Mouse (Mus musculus): Measurements from ENCODE around the gene P4ha2. TPM values are rescaled to one million over a fixed set of nuclear protein-coding genes. Genes with fewer than 3 reads are reported as not detected.
"Not testable (repeated sequence)": the region's sequence is repeated elsewhere in the genome, so short reads cannot be mapped to it uniquely, and the experiment has no call there.

P4ha2 gene
- polyA plus RNA-seq, 1 experiment from 2014 or later = 47.4 TPM

DNA sequence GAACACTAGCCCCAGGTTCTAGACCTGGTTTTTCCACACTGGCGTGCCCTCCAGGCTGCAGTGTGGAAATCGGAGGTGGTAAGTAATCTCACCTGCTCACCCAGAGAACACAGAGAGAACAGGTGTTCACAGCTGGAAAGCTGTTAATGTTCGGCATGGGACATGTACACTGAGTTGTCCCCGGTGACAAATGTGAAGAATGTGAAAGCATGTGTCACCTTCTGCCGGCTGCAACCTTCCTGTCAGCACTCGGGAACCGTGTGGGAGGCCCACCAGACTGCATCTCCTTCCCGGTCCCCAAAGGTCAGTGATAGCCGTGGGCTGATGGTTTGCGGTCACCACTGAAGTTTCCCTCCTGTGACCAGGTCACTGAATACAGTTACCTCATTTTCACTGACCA lies 32.4 kb downstream of the P4ha2 start:
- no peaks in the 10 kb centered on the region for H3K4me1 ChIP-seq (replicated peaks; ENCODE audit: control insufficient read depth, insufficient read depth, low read length)
- H3K4me2 ChIP-seq (ENCODE audit: low read depth, low read length) = no peak overlapping the region
- H3K27me3 ChIP-seq (ENCODE audit: control insufficient read depth, insufficient read depth, low read depth, low read length) = no peaks in the 10 kb centered on the region
- H3K36me3 ChIP-seq (ENCODE audit: control insufficient read depth, insufficient read depth, low read length) = no peaks in the 10 kb centered on the region
- H3K9me3 ChIP-seq (ENCODE audit: control insufficient read depth, low read length) = no peaks in the 10 kb centered on the region
- no peak overlapping the region for H3K27ac ChIP-seq (ENCODE audit: low read length)
- ATAC-seq (ENCODE audit: low read depth) = no peak
- 52% methylated on average over 10 of the region's 10 CpGs for WGBS
- no peak overlapping the region for H3K9ac ChIP-seq (ENCODE audit: low read length)
- H3K4me3 ChIP-seq (ENCODE audit: low read length) = no peak overlapping the region

DNA sequence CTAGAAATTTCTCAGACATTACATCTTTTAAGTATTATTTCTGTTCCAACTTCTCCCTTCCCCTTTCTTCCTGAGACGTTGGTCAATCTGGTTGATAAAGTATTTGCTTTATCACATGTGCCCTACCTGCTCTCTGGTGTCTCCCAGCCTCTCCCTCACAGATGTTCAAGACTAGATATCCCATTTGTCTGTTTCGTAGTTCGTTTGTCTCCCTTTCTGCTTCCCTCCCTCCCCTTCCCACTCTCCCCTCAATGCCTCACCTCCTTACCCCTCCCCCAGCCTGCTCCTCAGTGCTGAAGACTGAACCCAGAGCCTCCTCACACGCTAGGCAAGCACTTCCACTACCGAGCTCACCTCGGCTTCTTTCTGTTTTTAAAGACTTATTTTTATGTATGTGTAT lies 35.0 kb downstream of the P4ha2 start:
- H3K36me3 ChIP-seq (ENCODE audit: control insufficient read depth, insufficient read depth, low read length) = no peaks in the 10 kb centered on the region
- H3K9ac ChIP-seq (ENCODE audit: low read length) = no peak overlapping the region
- H3K4me2 ChIP-seq (ENCODE audit: low read depth, low read length) = no peak overlapping the region
- H3K4me3 ChIP-seq (ENCODE audit: low read length) = no peak overlapping the region
- no peaks in the 10 kb centered on the region for H3K27me3 ChIP-seq (ENCODE audit: control insufficient read depth, insufficient read depth, low read depth, low read length)
- no peak for ATAC-seq (ENCODE audit: low read depth)
- no peaks in the 10 kb centered on the region for H3K9me3 ChIP-seq (ENCODE audit: control insufficient read depth, low read length)
- no peaks in the 10 kb centered on the region for H3K4me1 ChIP-seq (replicated peaks; ENCODE audit: control insufficient read depth, insufficient read depth, low read length)
- no peak overlapping the region for H3K27ac ChIP-seq (ENCODE audit: low read length)
- WGBS = 63% methylated on average over 6 of the region's 6 CpGs

DNA sequence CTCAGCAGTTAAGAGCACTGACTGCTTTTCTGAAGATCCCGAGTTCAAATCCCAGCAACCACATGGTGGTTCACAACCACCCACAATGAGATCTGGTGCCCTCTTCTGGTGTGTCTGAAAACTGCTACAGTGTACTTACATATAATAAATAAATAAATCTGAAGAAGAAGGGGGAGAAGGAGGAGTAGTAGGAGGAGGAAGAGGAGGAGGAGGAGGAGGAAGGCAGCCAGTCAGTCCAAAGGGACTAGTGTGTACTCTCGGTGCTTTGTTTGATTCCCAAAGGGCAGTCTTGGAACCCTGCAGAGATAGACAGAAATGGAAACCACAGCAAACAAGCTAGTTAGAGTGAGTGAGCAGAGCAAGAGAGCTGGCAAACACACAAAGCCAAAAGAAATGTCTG lies 40.3 kb downstream of the P4ha2 start:
- not testable (repeated sequence) for H3K4me3 ChIP-seq (ENCODE audit: low read length); H3K4me1 ChIP-seq (replicated peaks; ENCODE audit: control insufficient read depth, insufficient read depth, low read length); ATAC-seq (ENCODE audit: low read depth); H3K9me3 ChIP-seq (ENCODE audit: control insufficient read depth, low read length); H3K27ac ChIP-seq (ENCODE audit: low read length); H3K27me3 ChIP-seq (ENCODE audit: control insufficient read depth, insufficient read depth, low read depth, low read length); H3K9ac ChIP-seq (ENCODE audit: low read length); H3K4me2 ChIP-seq (ENCODE audit: low read depth, low read length); H3K36me3 ChIP-seq (ENCODE audit: control insufficient read depth, insufficient read depth, low read length)
- WGBS = 50% methylated on average over 2 of the region's 2 CpGs

DNA sequence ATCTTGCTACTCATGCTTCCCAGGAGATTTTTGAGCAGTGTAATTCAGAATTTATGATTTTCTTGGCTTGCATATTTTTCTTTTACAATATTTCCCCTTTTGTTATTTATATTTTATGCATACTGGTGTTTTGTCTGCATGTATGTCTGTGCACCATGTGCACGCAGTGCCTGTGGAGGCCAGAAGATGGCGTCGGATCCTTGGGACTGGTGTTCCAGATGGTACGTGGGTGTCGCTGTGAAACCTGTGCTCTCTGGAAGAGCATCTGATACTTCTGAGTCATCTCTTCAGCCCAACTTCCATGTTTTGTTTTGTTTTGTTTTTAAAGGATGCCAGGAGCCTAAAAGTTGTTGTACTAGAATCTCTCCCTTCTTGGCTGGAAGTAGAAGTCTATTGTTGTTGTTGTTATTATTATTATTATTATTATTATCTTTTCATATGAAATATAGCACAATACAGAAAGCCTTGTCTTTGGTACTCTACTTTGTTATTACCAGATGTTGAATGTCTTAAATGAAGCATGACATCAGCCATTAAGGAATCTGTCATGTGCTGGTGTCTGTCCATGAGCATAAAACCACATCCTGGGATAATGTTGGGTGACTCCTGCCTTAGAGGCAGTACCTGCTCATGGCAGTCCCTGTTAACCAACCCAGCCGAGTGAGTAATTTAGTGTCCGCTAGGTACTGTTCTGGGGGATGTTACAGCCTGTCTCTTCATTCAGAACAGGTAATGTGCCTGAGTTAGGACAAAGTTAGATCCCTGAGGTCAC lies 41.5 kb downstream of the P4ha2 start:
- H3K36me3 ChIP-seq (ENCODE audit: control insufficient read depth, insufficient read depth, low read length) = no peaks in the 10 kb centered on the region
- no peak overlapping the region for H3K4me3 ChIP-seq (ENCODE audit: low read length)
- no peak overlapping the region for H3K27ac ChIP-seq (ENCODE audit: low read length)
- no peaks in the 10 kb centered on the region for H3K4me1 ChIP-seq (replicated peaks; ENCODE audit: control insufficient read depth, insufficient read depth, low read length)
- no peaks in the 10 kb centered on the region for H3K27me3 ChIP-seq (ENCODE audit: control insufficient read depth, insufficient read depth, low read depth, low read length)
- no peaks in the 10 kb centered on the region for H3K9me3 ChIP-seq (ENCODE audit: control insufficient read depth, low read length)
- ATAC-seq (ENCODE audit: low read depth) = no peak
- H3K4me2 ChIP-seq (ENCODE audit: low read depth, low read length) = no peak overlapping the region
- 88% methylated on average over 7 of the region's 7 CpGs for WGBS
- H3K9ac ChIP-seq (ENCODE audit: low read length) = no peak overlapping the region

DNA sequence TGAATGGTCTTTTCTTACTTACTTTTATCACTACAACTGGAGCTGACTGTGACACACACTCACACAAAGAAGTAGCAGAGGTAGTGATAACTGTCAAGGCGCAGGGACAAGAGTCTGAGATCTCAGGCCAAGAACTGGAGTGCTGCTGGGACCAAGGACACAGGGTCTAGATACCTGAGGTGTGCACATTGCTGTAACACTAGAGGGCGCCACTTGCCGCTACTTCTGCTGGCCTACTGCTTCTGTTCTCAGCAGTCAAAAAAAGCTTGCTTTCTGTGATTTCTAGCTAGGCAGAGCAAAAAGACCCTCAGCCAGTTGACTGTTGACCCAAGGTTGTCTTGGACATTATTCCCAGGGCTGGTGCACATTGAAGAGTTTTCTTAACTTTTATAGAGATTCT lies 45.0 kb downstream of the P4ha2 start:
- ATAC-seq (ENCODE audit: low read depth) = no peak

DNA sequence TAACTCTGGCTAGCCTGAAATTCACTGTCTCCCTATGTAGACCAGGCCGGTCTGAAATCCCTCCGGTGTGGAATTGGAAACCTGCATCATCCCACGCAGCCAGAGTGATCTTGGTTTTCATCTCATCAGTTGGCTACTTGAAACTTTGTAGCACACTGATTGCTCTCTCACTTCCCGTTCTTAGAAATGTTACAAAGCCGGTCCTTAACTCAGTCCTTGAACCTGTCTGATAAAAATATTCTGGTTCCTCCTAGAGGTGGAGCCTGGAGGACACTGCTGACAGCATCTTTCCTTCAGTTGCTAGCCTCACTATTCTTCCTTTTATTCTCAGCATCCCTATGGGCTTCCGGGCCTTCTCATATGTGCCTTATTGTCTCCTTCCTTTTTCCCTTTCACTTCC lies 46.1 kb downstream of the P4ha2 start:
- no peaks in the 10 kb centered on the region for H3K27me3 ChIP-seq (ENCODE audit: control insufficient read depth, insufficient read depth, low read depth, low read length)
- peaks cover 3% of the 10 kb centered on the region; the same call in 1 of the 2 replicates for H3K9me3 ChIP-seq (ENCODE audit: control insufficient read depth, low read length)
- H3K9ac ChIP-seq (ENCODE audit: low read length) = no peak overlapping the region
- no peaks in the 10 kb centered on the region; the same call in 1 of the 2 replicates for H3K4me1 ChIP-seq (replicated peaks; ENCODE audit: control insufficient read depth, insufficient read depth, low read length)
- no peaks in the 10 kb centered on the region for H3K36me3 ChIP-seq (ENCODE audit: control insufficient read depth, insufficient read depth, low read length)
- no peak overlapping the region for H3K4me3 ChIP-seq (ENCODE audit: low read length)
- H3K27ac ChIP-seq (ENCODE audit: low read length) = no peak overlapping the region
- H3K4me2 ChIP-seq (ENCODE audit: low read depth, low read length) = no peak overlapping the region
- WGBS = 73% methylated on average over 6 of the region's 6 CpGs
- ATAC-seq (ENCODE audit: low read depth) = no peak

More for the DNA sequence above, 45.0 kb downstream of the P4ha2 start:
- H3K4me2 ChIP-seq (ENCODE audit: low read depth, low read length) = no peak overlapping the region
- WGBS = 18% methylated on average over 3 of the region's 3 CpGs
- no peak overlapping the region for H3K9ac ChIP-seq (ENCODE audit: low read length)
- H3K36me3 ChIP-seq (ENCODE audit: control insufficient read depth, insufficient read depth, low read length) = no peaks in the 10 kb centered on the region
- no peaks in the 10 kb centered on the region; the same call in 1 of the 2 replicates for H3K4me1 ChIP-seq (replicated peaks; ENCODE audit: control insufficient read depth, insufficient read depth, low read length)
- no peaks in the 10 kb centered on the region for H3K27me3 ChIP-seq (ENCODE audit: control insufficient read depth, insufficient read depth, low read depth, low read length)
- H3K27ac ChIP-seq (ENCODE audit: low read length) = no peak overlapping the region
- H3K9me3 ChIP-seq (ENCODE audit: control insufficient read depth, low read length) = peaks cover 3% of the 10 kb centered on the region; the same call in 1 of the 2 replicates
- no peak overlapping the region for H3K4me3 ChIP-seq (ENCODE audit: low read length)

DNA sequence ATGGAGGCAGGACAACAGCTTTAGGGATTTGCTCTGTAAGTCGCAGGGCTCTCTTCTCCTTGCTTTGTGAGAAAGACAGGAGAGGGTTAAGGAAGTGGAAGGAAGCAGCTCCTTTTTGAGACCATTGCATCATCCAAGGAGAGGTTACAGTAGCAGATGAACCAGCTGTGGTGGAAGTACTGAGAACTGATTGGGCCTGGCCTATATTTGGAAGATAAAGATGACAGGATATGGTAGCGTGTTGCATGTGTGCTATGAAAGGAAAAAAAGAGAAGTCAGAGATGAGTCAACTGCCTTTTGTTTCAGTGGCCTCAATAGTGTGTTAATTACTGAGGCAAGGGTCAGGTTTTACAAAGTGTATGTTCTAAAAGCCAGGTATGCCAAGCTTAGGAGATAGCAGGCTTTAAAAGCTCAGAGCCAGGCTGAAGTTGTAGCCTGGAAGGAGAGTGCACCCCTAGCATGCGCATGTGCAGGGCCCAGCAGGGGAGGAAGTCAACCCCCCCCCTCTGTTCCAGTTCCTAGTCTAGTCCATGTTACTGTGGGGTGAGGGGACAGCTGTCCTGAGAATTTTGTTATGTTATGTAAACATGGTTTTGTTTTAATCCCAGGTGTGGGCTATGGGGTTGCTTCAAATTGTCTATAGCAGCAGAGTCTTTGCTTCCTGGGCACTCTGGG lies 50.0 kb downstream of the P4ha2 start:
- H3K4me3 ChIP-seq (ENCODE audit: low read length) = no peak overlapping the region
- no peaks in the 10 kb centered on the region; the same call in 1 of the 2 replicates for H3K4me1 ChIP-seq (replicated peaks; ENCODE audit: control insufficient read depth, insufficient read depth, low read length)
- no peaks in the 10 kb centered on the region for H3K36me3 ChIP-seq (ENCODE audit: control insufficient read depth, insufficient read depth, low read length)
- no peak overlapping the region for H3K9ac ChIP-seq (ENCODE audit: low read length)
- peaks cover 3% of the 10 kb centered on the region; the same call in 1 of the 2 replicates for H3K9me3 ChIP-seq (ENCODE audit: control insufficient read depth, low read length)
- H3K4me2 ChIP-seq (ENCODE audit: low read depth, low read length) = no peak overlapping the region
- no peak overlapping the region for H3K27ac ChIP-seq (ENCODE audit: low read length)
- no peak for ATAC-seq (ENCODE audit: low read depth)
- H3K27me3 ChIP-seq (ENCODE audit: control insufficient read depth, insufficient read depth, low read depth, low read length) = no peaks in the 10 kb centered on the region
- WGBS = 59% methylated on average over 3 of the region's 3 CpGs

DNA sequence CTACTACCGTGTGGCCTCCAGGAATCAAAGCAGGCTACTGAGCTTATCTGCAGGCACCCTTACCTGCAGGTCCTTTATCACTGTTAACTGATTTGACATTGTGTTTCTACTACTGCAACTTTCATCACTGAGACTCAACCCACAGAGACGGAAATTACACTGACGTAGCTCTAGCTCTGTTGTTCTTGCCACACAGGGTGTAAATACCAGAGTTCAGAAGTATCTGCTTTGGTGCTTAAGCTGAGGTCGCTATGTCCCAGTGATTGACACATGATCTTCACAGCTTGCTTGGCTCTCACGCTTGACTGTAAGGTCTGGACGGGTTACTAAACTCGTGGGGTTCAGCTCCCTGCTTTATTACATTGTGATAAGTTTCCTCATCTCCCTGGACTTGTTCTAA lies 51.2 kb downstream of the P4ha2 start:
- no peak for ATAC-seq (ENCODE audit: low read depth)
- H3K27ac ChIP-seq (ENCODE audit: low read length) = no peak overlapping the region
- 46% methylated on average over 7 of the region's 7 CpGs for WGBS
- H3K27me3 ChIP-seq (ENCODE audit: control insufficient read depth, insufficient read depth, low read depth, low read length) = no peaks in the 10 kb centered on the region
- no peak overlapping the region for H3K4me3 ChIP-seq (ENCODE audit: low read length)
- H3K9me3 ChIP-seq (ENCODE audit: control insufficient read depth, low read length) = peaks cover 3% of the 10 kb centered on the region; the same call in 1 of the 2 replicates
- H3K4me1 ChIP-seq (replicated peaks; ENCODE audit: control insufficient read depth, insufficient read depth, low read length) = no peaks in the 10 kb centered on the region; the same call in 1 of the 2 replicates
- no peak overlapping the region for H3K9ac ChIP-seq (ENCODE audit: low read length)
- H3K4me2 ChIP-seq (ENCODE audit: low read depth, low read length) = no peak overlapping the region
- H3K36me3 ChIP-seq (ENCODE audit: control insufficient read depth, insufficient read depth, low read length) = no peaks in the 10 kb centered on the region

DNA sequence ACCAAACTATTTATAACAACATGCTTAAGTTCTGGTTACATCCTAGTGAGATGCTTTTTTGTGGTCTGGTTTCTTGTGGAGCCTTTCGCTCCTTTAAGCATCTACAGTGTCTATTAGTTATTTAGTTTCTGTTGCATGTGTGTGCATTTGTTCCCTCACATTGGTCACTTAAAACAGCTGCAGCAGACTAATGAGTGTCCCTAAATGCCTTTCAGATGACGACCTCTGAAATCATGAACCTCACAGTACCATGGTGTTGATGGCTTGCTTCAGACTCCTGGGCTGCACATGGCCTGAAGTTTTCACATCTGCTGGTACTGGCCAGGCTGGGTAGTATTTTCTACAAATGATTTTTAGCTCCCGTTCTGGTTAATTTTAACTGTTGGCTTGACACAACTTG lies 53.1 kb downstream of the P4ha2 start:
- Histone ChIP-seq H3K27me3 (ENCODE audit: control insufficient read depth, insufficient read depth, low read depth, low read length) (no peaks in the 10 kb centered on the region), H3K36me3 (ENCODE audit: control insufficient read depth, insufficient read depth, low read length) (no peaks in the 10 kb centered on the region), H3K4me1 (replicated peaks; ENCODE audit: control insufficient read depth, insufficient read depth, low read length) (no peaks in the 10 kb centered on the region; the same call in 1 of the 2 replicates), H3K9ac (ENCODE audit: low read length) (no peak overlapping the region), H3K4me2 (ENCODE audit: low read depth, low read length) (no peak overlapping the region), H3K4me3 (ENCODE audit: low read length) (no peak overlapping the region), H3K27ac (ENCODE audit: low read length) (no peak overlapping the region), H3K9me3 (ENCODE audit: control insufficient read depth, low read length) (peaks cover 3% of the 10 kb centered on the region; the same call in 1 of the 2 replicates)
- ATAC-seq (ENCODE audit: low read depth) = no peak
- WGBS = 84% methylated on average over 3 of the region's 3 CpGs
